Mouse (Mus musculus) heart, adult 8-10 months (tissue): ENCODE data around the gene Glud1. TPM values are rescaled to one million over a fixed set of nuclear protein-coding genes. Genes with fewer than 3 reads are reported as not detected.

ENCODE experiments used
- DNase-seq: peaks from one replicate; pipeline ENCODE4 v3.0.0; 2022; ENCODE audit warnings: low spot score
- total RNA-seq, 4 experiments: library from RNA; stranded (reverse); gene quantifications; 2 replicates each; pipeline ENCODE4 v1.2.4; 2022

Glud1 gene
- total RNA-seq, 4 experiments from 2014 or later = 137 to 163 (median 150) TPM

- peak; percentile 79 for DNase-seq
Measured at GRCm38 (mm10) chr14:34378560-34379331, 68.2 kb downstream of the Glud1 start.

DNA sequence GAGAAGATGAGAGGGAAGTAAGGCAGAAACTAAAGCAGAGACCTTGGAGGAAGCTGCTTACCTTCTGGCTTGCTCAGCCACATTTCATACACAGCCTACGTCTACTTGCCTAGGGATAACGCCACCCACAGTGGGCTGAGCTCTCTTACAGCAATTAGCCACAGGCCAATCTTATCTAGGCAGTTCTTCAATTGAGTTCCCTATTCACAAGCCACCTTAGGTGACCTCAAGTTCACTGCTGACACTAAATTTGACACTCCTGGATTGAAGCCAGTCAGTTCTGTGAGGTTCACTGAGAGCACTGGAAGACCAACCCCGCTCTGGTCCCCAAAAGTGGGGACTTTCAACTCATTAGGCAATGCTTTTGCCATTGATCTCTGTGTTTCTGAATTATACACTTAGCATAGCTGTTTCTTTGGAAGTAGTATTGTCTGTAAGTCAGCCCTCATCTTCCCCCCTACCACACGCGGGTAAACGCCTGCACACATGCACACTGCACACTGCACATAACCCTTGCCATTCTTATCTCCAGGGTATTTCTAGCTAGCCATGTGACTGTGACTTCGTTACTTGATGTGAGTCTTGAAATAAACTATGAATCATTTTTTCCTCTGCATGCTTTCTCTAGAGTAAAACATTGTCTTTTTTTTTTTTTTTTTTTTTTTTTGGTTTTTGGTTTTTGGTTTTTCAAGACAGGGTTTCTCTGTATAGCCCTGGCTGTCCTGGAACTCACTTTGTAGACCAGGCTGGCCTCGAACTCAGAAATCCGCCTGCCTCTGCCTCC lies 72.6 kb downstream of the Glud1 start:
- DNase-seq = no peak

- no peak for DNase-seq
Measured at GRCm38 (mm10) chr14:34393295-34393694, 82.8 kb downstream of the Glud1 start.

Other genes starting within 250 kb of the Glud1 start
- gene Anxa8, start 224.7 kb upstream of the Glud1 start, total RNA-seq = 1 to 10 TPM; 1.8 to 5.8 (median 3.6) TPM
- not detected for gene A630023A22Rik, start 208.0 kb upstream of the Glud1 start, total RNA-seq
- gene Npy4r, start 158.2 kb upstream of the Glud1 start, total RNA-seq = under 1 TPM; 0.09 to 0.28 (median 0.18) TPM
- under 1 TPM; 0.08 to 0.29 (median 0.09) TPM for gene Gprin2, start 109.1 kb upstream of the Glud1 start, total RNA-seq
- gene Syt15, start 91.1 kb upstream of the Glud1 start, total RNA-seq = under 1 TPM; 0.47 to 0.66 (median 0.53) TPM
- gene Shld2, start 234 bp upstream of the Glud1 start, total RNA-seq = 1 to 10 TPM; 6.3 to 8.8 (median 7.6) TPM
- not detected for gene Fam25c, start 44.7 kb downstream of the Glud1 start, total RNA-seq
- gene Sncg, start 64.1 kb downstream of the Glud1 start, total RNA-seq = 10 to 100 TPM; 12.6 to 19.4 (median 15.2) TPM
- 10 to 100 TPM; 36.6 to 47.3 (median 43.5) TPM for gene Mmrn2, start 64.7 kb downstream of the Glud1 start, total RNA-seq
- 10 to 100 TPM; 55.7 to 68.2 (median 59.4) TPM for gene Bmpr1a, start 192.6 kb downstream of the Glud1 start, total RNA-seq
- gene 9230112D13Rik, start 212.1 kb downstream of the Glud1 start, total RNA-seq = not detected